ENCODE assay signal across 17 mouse cellular contexts in the genomic region with DNA sequence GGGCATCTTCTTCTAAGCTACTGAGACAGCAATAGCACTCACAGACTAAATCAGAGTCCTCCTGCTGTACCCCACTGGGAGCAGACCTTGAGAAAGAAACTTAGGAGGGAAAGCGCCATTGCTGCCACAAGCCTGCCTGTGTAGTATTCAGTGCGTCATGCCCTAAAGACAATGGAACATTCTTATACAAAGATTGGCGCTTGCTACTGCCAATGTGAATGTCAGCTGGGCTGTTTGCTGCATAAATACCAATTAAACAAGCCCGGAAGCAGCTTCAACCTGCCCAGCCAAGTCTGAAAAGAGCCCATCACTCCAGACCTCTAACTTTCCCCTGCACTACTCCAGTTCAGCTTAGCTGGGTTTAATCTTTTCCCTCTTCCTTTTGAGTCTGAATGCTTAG. TPM values are rescaled to one million over a fixed set of nuclear protein-coding genes. Genes with fewer than 3 reads are reported as not detected.
A peak's percentile ranks its signal among the peaks of the same experiment; 100 is the strongest.
DNase-seq lines count a peak whose midpoint lies in the region; ATAC-seq and TF ChIP-seq lines count a peak whose summit lies in the region.
"Had no signal": no experiment of that assay in that cellular context is flagged by ENCODE, and none has a peak within 500 bp of the region (broad histone marks: within the 10 kb centered on the region; RNA-seq: fewer than 3 reads in every experiment).

No protein-coding gene starts in this region.

- H3K4me2 ChIP-seq in hindbrain, embryonic 13.5 days, result peak overlapping the region; percentile 99
- H3K4me2 ChIP-seq in neural tube, embryonic 13.5 days, result peak overlapping the region; percentile 99
- H3K4me2 ChIP-seq in liver, embryonic 11.5 days, result no peak overlapping the region
- H3K4me2 ChIP-seq in kidney, embryonic 15.5 days, result no peak overlapping the region
- H3K4me2 ChIP-seq: limb, embryonic 13.5 days had no signal

- TF ChIP-seq CTCF in cerebellum, adult 2 months (IDR thresholded peaks at IDR 0.05; ENCODE audit: borderline replicate concordance, insufficient read depth, low read depth, low read length), result no peak

- no peak overlapping the region for H3K9ac ChIP-seq in hindbrain, embryonic 13.5 days
- H3K9ac ChIP-seq in neural tube, embryonic 13.5 days, result 0 out of 2 replicates have a peak overlapping the region, but pooled peaks have one; percentile 68
- H3K9ac ChIP-seq in liver, embryonic 11.5 days (ENCODE audit: low read depth, low read length), result no peak overlapping the region
- no peak overlapping the region for H3K9ac ChIP-seq in kidney, embryonic 15.5 days
- H3K9ac ChIP-seq: limb, embryonic 13.5 days had no signal

- peaks cover 53% of the 10 kb centered on the region for H3K27me3 ChIP-seq in hindbrain, embryonic 13.5 days
- peaks cover 41% of the 10 kb centered on the region for H3K27me3 ChIP-seq in neural tube, embryonic 13.5 days
- H3K27me3 ChIP-seq in liver, embryonic 11.5 days (replicated peaks; ENCODE audit: control insufficient read depth, insufficient read depth, low read length), result peaks cover 55% of the 10 kb centered on the region
- H3K27me3 ChIP-seq in kidney, embryonic 15.5 days, result peaks cover 64% of the 10 kb centered on the region
- 0 out of 2 replicates have a peak, but pooled peaks cover 2% of the 10 kb centered on the region for H3K27me3 ChIP-seq in cerebellum, adult 2 months (ENCODE audit: control insufficient read depth, insufficient read depth, low read length)

- no peak for TF ChIP-seq POLR2A in cerebellum, adult 2 months (IDR thresholded peaks at IDR 0.05; ENCODE audit: borderline replicate concordance, insufficient read depth, low read length)

- ATAC-seq in hindbrain, embryonic 13.5 days (ENCODE audit: low FRiP score), result no peak
- ATAC-seq in neural tube, embryonic 13.5 days (ENCODE audit: low read depth), result no peak
- ATAC-seq in liver, embryonic 11.5 days (replicated peaks; ENCODE audit: low FRiP score), result no peak
- ATAC-seq in kidney, embryonic 15.5 days (replicated peaks; ENCODE audit: low FRiP score), result no peak
- ATAC-seq: CD4-positive, CD25-positive, alpha-beta regulatory T cell, adult 4 months; intestine, embryonic 16.5 days; Patski had no signal

- DNase-seq in R1 (ENCODE audit: low read depth, low spot score), result peak; percentile 47
- DNase-seq in embryo, embryonic 10.5 days (ENCODE audit: low spot score), result peak; percentile 7
- no peak for DNase-seq in liver, embryonic 11.5 days (ENCODE audit: low spot score)
- no peak for DNase-seq in cerebellum, adult 2 months
- DNase-seq: adrenal gland, adult 8-10 months; gastrocnemius, postnatal 36 days; kidney, postnatal 36 days; lung, adult 2 months; right cerebral cortex, postnatal 14 days; thymus, postnatal 25 days had no signal

- H3K4me1 ChIP-seq in hindbrain, embryonic 13.5 days (replicated peaks), result peaks cover 28% of the 10 kb centered on the region
- H3K4me1 ChIP-seq in neural tube, embryonic 13.5 days (replicated peaks), result peaks cover 33% of the 10 kb centered on the region
- H3K4me1 ChIP-seq in liver, embryonic 11.5 days (replicated peaks; ENCODE audit: control insufficient read depth, insufficient read depth, low read length), result no peaks in the 10 kb centered on the region
- H3K4me1 ChIP-seq in kidney, embryonic 15.5 days, result peaks cover 28% of the 10 kb centered on the region
- no peaks in the 10 kb centered on the region for H3K4me1 ChIP-seq in cerebellum, adult 2 months (ENCODE audit: control insufficient read depth, insufficient read depth, low read length)

- 5% methylated on average over 4 of the region's 4 CpGs for WGBS in hindbrain, embryonic 13.5 days
- WGBS in neural tube, embryonic 13.5 days, result 13% methylated on average over 4 of the region's 4 CpGs
- WGBS in liver, embryonic 11.5 days, result 25% methylated on average over 4 of the region's 4 CpGs
- WGBS in kidney, embryonic 15.5 days, result 16% methylated on average over 4 of the region's 4 CpGs
- WGBS in cerebellum, adult 2 months, result 9% methylated on average over 4 of the region's 4 CpGs

- H3K9me3 ChIP-seq in hindbrain, embryonic 13.5 days, result no peaks in the 10 kb centered on the region
- H3K9me3 ChIP-seq in neural tube, embryonic 13.5 days, result no peaks in the 10 kb centered on the region
- no peaks in the 10 kb centered on the region for H3K9me3 ChIP-seq in liver, embryonic 11.5 days (ENCODE audit: control insufficient read depth, low read length)
- no peaks in the 10 kb centered on the region for H3K9me3 ChIP-seq in kidney, embryonic 15.5 days (replicated peaks)
- H3K9me3 ChIP-seq: limb, embryonic 13.5 days had no signal

- H3K4me3 ChIP-seq in hindbrain, embryonic 13.5 days, result peak overlapping the region; percentile 60
- peak overlapping the region; percentile 51 for H3K4me3 ChIP-seq in neural tube, embryonic 13.5 days
- H3K4me3 ChIP-seq in liver, embryonic 11.5 days (ENCODE audit: low read depth, low read length), result no peak overlapping the region
- no peak overlapping the region for H3K4me3 ChIP-seq in kidney, embryonic 15.5 days (replicated peaks)
- no peak overlapping the region for H3K4me3 ChIP-seq in cerebellum, adult 2 months (replicated peaks; ENCODE audit: insufficient read depth, low read depth, low read length)
- H3K4me3 ChIP-seq: limb, embryonic 13.5 days had no signal

- no peaks in the 10 kb centered on the region for H3K36me3 ChIP-seq in hindbrain, embryonic 13.5 days
- no peaks in the 10 kb centered on the region for H3K36me3 ChIP-seq in neural tube, embryonic 13.5 days
- H3K36me3 ChIP-seq in liver, embryonic 11.5 days (ENCODE audit: control insufficient read depth, insufficient read depth, low read length), result no peaks in the 10 kb centered on the region
- no peaks in the 10 kb centered on the region for H3K36me3 ChIP-seq in kidney, embryonic 15.5 days
- H3K36me3 ChIP-seq: limb, embryonic 13.5 days had no signal

- no peak overlapping the region for H3K27ac ChIP-seq in hindbrain, embryonic 13.5 days
- no peak overlapping the region for H3K27ac ChIP-seq in neural tube, embryonic 13.5 days (replicated peaks)
- no peak overlapping the region for H3K27ac ChIP-seq in liver, embryonic 11.5 days (ENCODE audit: low read depth, low read length)
- H3K27ac ChIP-seq in kidney, embryonic 15.5 days, result no peak overlapping the region
- no peak overlapping the region for H3K27ac ChIP-seq in cerebellum, adult 2 months (ENCODE audit: insufficient read depth, low read length)
- H3K27ac ChIP-seq: limb, embryonic 13.5 days had no signal

RNA-seq across cellular contexts. Expression of a gene that starts 2.9 kb away (rescaled TPM):
- polyA plus RNA-seq in hindbrain, embryonic 13.5 days (2015; fragmentation: Nextera tagmentation; extraction: Ambion mirVana), result 5.6 and 8.8 TPM in 2 replicates
- 7.0 and 7.7 TPM in 2 replicates for polyA plus RNA-seq in neural tube, embryonic 13.5 days (2015; fragmentation: Nextera tagmentation; extraction: Ambion mirVana)
- 0.25 and 0.29 TPM in 2 replicates for polyA plus RNA-seq in liver, embryonic 11.5 days (2014; fragmentation: Nextera tagmentation; extraction: Ambion mirVana)
- 0.32 and 0.45 TPM in 2 replicates for polyA plus RNA-seq in kidney, embryonic 15.5 days (2015; fragmentation: Nextera tagmentation; extraction: Ambion mirVana)
- polyA plus RNA-seq in cerebellum, adult 2 months (2012; rRNA removed), result 6.6 and 7.3 TPM in 2 replicates
- polyA plus RNA-seq: lung, adult 2 months; Patski had no signal

Comparison
In these comparisons a context has a peak if more than half of its experiments do, and no peak if none do; other contexts are left out.
1. DNase-seq: peak in R1 (single experiment) and embryo, embryonic 10.5 days (single experiment); none in liver, embryonic 11.5 days (single experiment) and cerebellum, adult 2 months (0 of 2).
2. H3K4me2 ChIP-seq: peak in hindbrain, embryonic 13.5 days (single experiment) and neural tube, embryonic 13.5 days (single experiment); none in liver, embryonic 11.5 days (single experiment) and kidney, embryonic 15.5 days (single experiment).
3. H3K4me3 ChIP-seq: peak in hindbrain, embryonic 13.5 days (single experiment) and neural tube, embryonic 13.5 days (single experiment); none in liver, embryonic 11.5 days (single experiment), kidney, embryonic 15.5 days (single experiment) and cerebellum, adult 2 months (single experiment).